In the genomic region with DNA sequence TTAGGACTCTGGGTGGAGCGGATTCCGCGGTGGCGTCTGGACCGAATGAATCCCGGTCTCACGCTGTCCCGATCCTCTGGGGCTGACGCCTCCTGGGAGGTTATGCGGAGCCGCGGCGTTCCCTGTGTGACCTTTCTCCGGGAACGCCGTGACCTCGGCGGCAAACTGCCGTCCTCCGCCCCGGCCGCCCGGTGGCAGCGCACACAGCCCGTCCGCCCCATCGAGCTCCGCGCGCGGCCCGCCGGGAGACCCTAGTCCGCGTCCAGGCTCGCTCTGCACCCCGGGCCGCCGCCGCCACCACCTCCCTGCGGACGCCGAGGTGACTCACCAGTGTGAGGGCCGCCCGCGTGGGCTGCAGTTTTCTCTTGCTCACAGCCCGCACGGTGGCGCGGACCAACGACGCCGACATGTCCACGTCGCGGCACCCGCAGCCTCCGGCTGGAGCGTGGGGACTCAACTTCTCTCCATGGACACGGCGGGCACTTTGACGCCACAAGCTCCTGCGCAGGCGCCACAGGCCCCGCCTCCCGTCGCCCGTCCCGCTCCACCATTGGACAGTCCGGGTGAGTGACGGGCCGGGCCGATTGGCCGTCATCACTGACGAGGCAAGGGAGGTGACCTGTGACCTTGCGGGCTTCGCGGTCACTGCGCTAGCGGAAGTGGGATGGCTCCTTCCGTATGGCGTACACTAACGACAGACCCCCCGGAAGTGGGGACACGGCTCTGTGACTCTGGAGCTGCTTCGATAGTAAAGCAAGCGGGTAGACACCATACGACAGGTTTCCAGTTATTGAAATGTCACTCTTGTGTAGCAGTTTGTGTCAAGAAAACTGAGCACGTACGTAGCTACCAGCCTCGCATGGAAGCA, we compare ENCODE assay signal across 8 mouse cellular contexts. TPM values are rescaled to one million over a fixed set of nuclear protein-coding genes. Genes with fewer than 3 reads are reported as not detected.
A peak's percentile ranks its signal among the peaks of the same experiment; 100 is the strongest.
DNase-seq lines count a peak whose midpoint lies in the region; ATAC-seq lines count a peak whose summit lies in the region.

A gene (minus strand): TSS at position 515 of the 868 bp plus-strand sequence.

- H3K4me2 ChIP-seq in hindbrain, embryonic 11.5 days (replicated peaks; ENCODE audit: low read depth, low read length), result peak within 1 kb of the TSS; percentile 74

- peak within 1 kb of the TSS; percentile 97 for H3K27ac ChIP-seq in hindbrain, embryonic 11.5 days (ENCODE audit: low read depth, low read length)

- H3K9me3 ChIP-seq in hindbrain, embryonic 11.5 days (ENCODE audit: control insufficient read depth, low read length), result no peaks in the 10 kb centered on the region

- WGBS in hindbrain, embryonic 11.5 days, result under 1% methylated on average over 86 of the region's 91 CpGs

- peak; percentile 95 for DNase-seq in MN1 (ENCODE audit: low spot score)
- DNase-seq in cerebellum, adult 9-10 months, result peak; percentile 99
- DNase-seq in frontal cortex, adult 2 months (ENCODE audit: extremely low spot score in 1 of 2, low spot score in 1 of 2), result peak; percentile 98 to 99
- peak; percentile 99 for DNase-seq in hindbrain, embryonic 11.5 days (ENCODE audit: low spot score)
- DNase-seq in layer of hippocampus, postnatal 10 days (ENCODE audit: low spot score in 2 of 2), result peak; percentile 99 to 100
- peak; percentile 99 for DNase-seq in lung, postnatal 10 days
- peak; percentile 99 for DNase-seq in ovary, postnatal 36 days (ENCODE audit: low spot score)
- peak; percentile 99 for DNase-seq in thymus, postnatal 25 days

- H3K9ac ChIP-seq in hindbrain, embryonic 11.5 days (ENCODE audit: low read depth, low read length), result peak within 1 kb of the TSS; percentile 77

- no peaks in the 10 kb centered on the region for H3K27me3 ChIP-seq in hindbrain, embryonic 11.5 days (ENCODE audit: control insufficient read depth, insufficient read depth, low read length)

- peaks cover 9% of the 10 kb centered on the region for H3K4me1 ChIP-seq in hindbrain, embryonic 11.5 days (replicated peaks; ENCODE audit: control insufficient read depth, insufficient read depth, low read length)

- no peaks in the 10 kb centered on the region for H3K36me3 ChIP-seq in hindbrain, embryonic 11.5 days (ENCODE audit: control insufficient read depth, insufficient read depth, low read length)

- peak within 1 kb of the TSS; percentile 85 for H3K4me3 ChIP-seq in hindbrain, embryonic 11.5 days (ENCODE audit: low read depth, low read length)

- ATAC-seq in hindbrain, embryonic 11.5 days (ENCODE audit: low FRiP score), result peak; percentile 99

RNA-seq across cellular contexts. Expression of the gene that starts here (rescaled TPM):
- 221 and 251 TPM in 2 replicates for polyA plus RNA-seq in frontal cortex, adult 2 months (2012; rRNA removed)
- 139 and 140 TPM in 2 replicates for polyA plus RNA-seq in hindbrain, embryonic 11.5 days (2014; fragmentation: Nextera tagmentation; extraction: Ambion mirVana)
- 100 to 1,000 TPM; 101 to 102 TPM for total RNA-seq in layer of hippocampus, postnatal 10 days (2021)

Comparison
In these comparisons a context has a peak if more than half of its experiments do, and no peak if none do; other contexts are left out.
1. Peak in every context shown above with its lines: DNase-seq, ATAC-seq, H3K4me3 ChIP-seq and H3K27ac ChIP-seq.